Mouse (Mus musculus) erythroblast, adult 5-6 weeks (primary cell): ENCODE results near the gene Tmem106b. TPM values are rescaled to one million over a fixed set of nuclear protein-coding genes. Genes with fewer than 3 reads are reported as not detected.

Experiments
- ATAC-seq: replicated peaks from 2 replicates; pipeline ENCODE4 v1.8.0; 2016; ENCODE audit warnings: moderate number of reproducible peaks, mild to moderate bottlenecking, moderate TSS enrichment, inconsistent platforms; ENCODE audit not compliant: poor library complexity, low FRiP score, severe bottlenecking
- total RNA-seq, 2 experiments: library from RNA; stranded (forward) in 1 of 2; stranded (reverse) in 1 of 2; fragments of 150-400 nt in 1 of 2; fragments of 200-764, 138-1000 nt in 1 of 2; gene quantifications; 2 replicates each; pipeline versions ENCODE4 v1.2.3 to v1.2.4; 2015 to 2017; ENCODE audit warnings: low replicate concordance in 2 of 2

Gene Tmem106b
- total RNA-seq (2015; ENCODE audit: low replicate concordance) (19.9 and 20.8 TPM in 2 replicates), total RNA-seq (2017; ENCODE audit: low replicate concordance) (14.7 and 18.1 TPM in 2 replicates)

- ATAC-seq: peak; percentile 98
Measured at GRCm38 (mm10) chr6:13069302-13070146, at the start of gene Tmem106b. TSS of gene Tmem106b (plus strand) at chr6:13069759.

- no peak for ATAC-seq
Measured at GRCm38 (mm10) chr6:13021245-13022100, 48.1 kb upstream of the Tmem106b start.

GRCm38 (mm10) chr6:13030558-13030957 lies 39.0 kb upstream of the Tmem106b start:
- ATAC-seq: no peak

- ATAC-seq: no peak
Measured at GRCm38 (mm10) chr6:13030961-13031360, 38.6 kb upstream of the Tmem106b start.

GRCm38 (mm10) chr6:13052408-13053200 lies 17.0 kb upstream of the Tmem106b start:
- ATAC-seq: no peak

- ATAC-seq: no peak
Measured at GRCm38 (mm10) chr6:13061276-13062039, 8.1 kb upstream of the Tmem106b start.

- no peak for ATAC-seq
Measured at GRCm38 (mm10) chr6:13062063-13062462, 7.5 kb upstream of the Tmem106b start.

GRCm38 (mm10) chr6:13062691-13063255 lies 6.8 kb upstream of the Tmem106b start:
- ATAC-seq: no peak

- peak; percentile 30; the same call in 1 of the 2 replicates for ATAC-seq
Measured at GRCm38 (mm10) chr6:13070147-13070425, 527 bp downstream of the Tmem106b start.

GRCm38 (mm10) chr6:13070485-13070884 lies 926 bp downstream of the Tmem106b start:
- peak; percentile 58 for ATAC-seq

- no peak for ATAC-seq
Measured at GRCm38 (mm10) chr6:13073036-13073435, 3.5 kb downstream of the Tmem106b start.

GRCm38 (mm10) chr6:13073876-13074275 lies 4.3 kb downstream of the Tmem106b start:
- no peak for ATAC-seq

GRCm38 (mm10) chr6:13082881-13083280 lies 13.3 kb downstream of the Tmem106b start:
- no peak for ATAC-seq

- ATAC-seq: no peak
Measured at GRCm38 (mm10) chr6:13096656-13097435, 27.3 kb downstream of the Tmem106b start.

GRCm38 (mm10) chr6:13100137-13100536 lies 30.6 kb downstream of the Tmem106b start:
- no peak for ATAC-seq

- ATAC-seq: no peak
Measured at GRCm38 (mm10) chr6:13108662-13109061, 39.1 kb downstream of the Tmem106b start.

- ATAC-seq: no peak
Measured at GRCm38 (mm10) chr6:13137255-13137654, 67.7 kb downstream of the Tmem106b start.
